Mouse (Mus musculus) kidney, adult 2 months (tissue): ENCODE results near the gene Clic4.

Experiments
- CTCF ChIP-seq: fragments of 200-500 bp; conservative IDR thresholded peaks from 2 replicates; pipeline ENCODE4 v1.5.1; 2011; ENCODE audit warnings: low read depth, mild to moderate bottlenecking, control low read depth, low read length, moderate library complexity, mixed read lengths; ENCODE audit not compliant: insufficient read depth, insufficient read length
- POLR2A ChIP-seq: fragments of 200-500 bp; IDR thresholded peaks from one replicate; pipeline ENCODE4 v1.6.1; 2011; ENCODE audit warnings: low read depth, low read length, control low read depth

DNA sequence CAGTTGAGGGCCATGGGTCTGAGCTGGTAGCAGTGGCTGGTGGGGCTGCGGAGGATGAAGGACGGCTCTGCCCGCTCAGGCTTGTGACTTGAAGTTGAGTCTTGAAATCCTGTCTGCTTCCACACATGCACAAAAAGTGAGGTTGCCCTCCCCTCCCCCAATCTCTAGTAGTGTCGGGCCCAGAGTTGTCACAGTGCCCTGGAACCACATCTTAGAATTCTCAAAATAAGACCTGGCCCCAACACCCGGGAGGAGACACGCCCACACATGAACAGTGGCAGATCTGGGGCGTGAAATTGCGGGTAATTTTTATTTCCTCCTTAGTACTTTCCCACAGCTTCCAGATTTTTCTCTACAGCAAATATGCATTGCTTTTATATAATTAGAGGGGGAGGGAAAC lies 74.8 kb downstream of the Clic4 start:
- TF ChIP-seq CTCF, result no peak
- no peak for TF ChIP-seq POLR2A
